Comparison of ENCODE assay signal across 12 mouse cellular contexts in the genomic region with DNA sequence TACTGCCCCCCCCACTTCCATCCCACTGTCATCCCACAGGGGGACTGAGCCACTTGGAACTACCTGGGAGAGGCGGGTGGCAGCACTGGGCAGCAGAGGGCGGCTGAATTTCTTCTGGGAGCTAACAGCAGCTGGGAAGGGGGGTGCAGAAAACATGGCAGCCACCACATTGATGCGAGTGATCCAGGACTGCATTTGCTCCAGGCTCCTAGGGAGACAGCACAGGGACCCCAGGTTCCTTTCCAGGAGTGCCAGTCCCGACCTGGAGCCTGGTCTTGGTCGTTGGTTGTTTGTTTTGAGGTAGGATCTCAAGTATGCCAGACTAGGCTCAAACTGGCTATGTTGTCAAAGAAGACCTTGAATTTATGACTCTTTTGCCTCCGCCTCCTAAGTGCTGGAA. TPM values are rescaled to one million over a fixed set of nuclear protein-coding genes. Genes with fewer than 3 reads are reported as not detected.
DNase-seq lines count a peak whose midpoint lies in the region; ATAC-seq and TF ChIP-seq lines count a peak whose summit lies in the region.
"Had no signal": no experiment of that assay in that cellular context is flagged by ENCODE, and none has a peak within 500 bp of the region (broad histone marks: within the 10 kb centered on the region; RNA-seq: fewer than 3 reads in every experiment).

No protein-coding gene starts in this region.

- no peak for TF ChIP-seq EP300 in heart, adult 2 months (IDR thresholded peaks at IDR 0.05; ENCODE audit: insufficient read depth, low read depth, low read length)
- TF ChIP-seq EP300 in liver, embryonic 14.5 days (IDR thresholded peaks at IDR 0.05; ENCODE audit: low read depth): no peak

- peak overlapping the region; percentile 65 for H3K4me2 ChIP-seq in liver, embryonic 14.5 days (ENCODE audit: low read depth)
- no peak overlapping the region for H3K4me2 ChIP-seq in kidney, embryonic 15.5 days
- H3K4me2 ChIP-seq: limb, embryonic 13.5 days; neural tube, embryonic 13.5 days had no signal

- H3K27me3 ChIP-seq in heart, embryonic 10.5 days (ENCODE audit: insufficient read depth, poor library complexity, severe bottlenecking): peaks cover 98% of the 10 kb centered on the region
- peaks cover 22% of the 10 kb centered on the region for H3K27me3 ChIP-seq in heart, adult 2 months (ENCODE audit: control insufficient read depth, insufficient read depth, low read length)
- H3K27me3 ChIP-seq in liver, embryonic 14.5 days (ENCODE audit: control insufficient read depth, insufficient read depth, low read length): peaks cover 29% of the 10 kb centered on the region
- peaks cover 77% of the 10 kb centered on the region for H3K27me3 ChIP-seq in kidney, embryonic 15.5 days

- H3K4me3 ChIP-seq in heart, embryonic 10.5 days: no peak overlapping the region
- H3K4me3 ChIP-seq in heart, adult 2 months: no peak overlapping the region
- H3K4me3 ChIP-seq in liver, embryonic 14.5 days (ENCODE audit: insufficient read depth in 1 of 2, low read depth in 2 of 2, low read length in 2 of 2): peak overlapping the region; percentile 44 to 47
- H3K4me3 ChIP-seq in kidney, embryonic 15.5 days (replicated peaks): no peak overlapping the region
- H3K4me3 ChIP-seq: heart, embryonic 12.5 days; limb, embryonic 13.5 days; neural tube, embryonic 13.5 days had no signal

- peaks cover 58% of the 10 kb centered on the region for H3K4me1 ChIP-seq in heart, embryonic 10.5 days
- peaks cover 2% of the 10 kb centered on the region; the same call in 1 of the 2 replicates for H3K4me1 ChIP-seq in heart, adult 2 months (ENCODE audit: control insufficient read depth, insufficient read depth, low read length)
- H3K4me1 ChIP-seq in liver, embryonic 14.5 days (replicated peaks; ENCODE audit: control insufficient read depth in 2 of 2, insufficient read depth in 2 of 2, low read length in 1 of 2): peaks cover 40 to 41% of the 10 kb centered on the region in 2 experiments
- H3K4me1 ChIP-seq in kidney, embryonic 15.5 days: peaks cover 32% of the 10 kb centered on the region

- ATAC-seq in liver, embryonic 14.5 days (ENCODE audit: insufficient read depth): no peak
- ATAC-seq in kidney, embryonic 15.5 days (replicated peaks; ENCODE audit: low FRiP score): no peak
- ATAC-seq: hindbrain, embryonic 16.5 days had no signal

- 65% methylated on average over 6 of the region's 6 CpGs for WGBS in heart, embryonic 10.5 days
- WGBS in heart, adult 2 months: 83% methylated on average over 6 of the region's 6 CpGs
- 69% methylated on average over 6 of the region's 6 CpGs for WGBS in liver, embryonic 14.5 days (ENCODE audit: insufficient replicate concordance)
- 78% methylated on average over 6 of the region's 6 CpGs for WGBS in kidney, embryonic 15.5 days

- H3K79me2 ChIP-seq in heart, adult 2 months (replicated peaks; ENCODE audit: control insufficient read depth, insufficient read depth, low read length): no peaks in the 10 kb centered on the region

- 0 out of 2 replicates have a peak overlapping the region, but pooled peaks have one; percentile 59 for H3K27ac ChIP-seq in heart, embryonic 10.5 days
- no peak overlapping the region for H3K27ac ChIP-seq in heart, adult 2 months
- H3K27ac ChIP-seq in liver, embryonic 14.5 days: peak overlapping the region; percentile 60
- no peak overlapping the region for H3K27ac ChIP-seq in kidney, embryonic 15.5 days
- H3K27ac ChIP-seq: limb, embryonic 13.5 days; neural tube, embryonic 13.5 days had no signal

- H3K36me3 ChIP-seq in heart, embryonic 10.5 days: peaks cover 36% of the 10 kb centered on the region
- no peaks in the 10 kb centered on the region for H3K36me3 ChIP-seq in heart, adult 2 months (ENCODE audit: control insufficient read depth, insufficient read depth, low read length)
- no peaks in the 10 kb centered on the region for H3K36me3 ChIP-seq in liver, embryonic 14.5 days (replicated peaks; ENCODE audit: control insufficient read depth, insufficient read depth, low read depth)
- peaks cover 28% of the 10 kb centered on the region for H3K36me3 ChIP-seq in kidney, embryonic 15.5 days

- H3K9ac ChIP-seq in heart, adult 2 months (ENCODE audit: low read depth, low read length): no peak overlapping the region
- H3K9ac ChIP-seq in liver, embryonic 14.5 days (replicated peaks): peak overlapping the region; percentile 61
- H3K9ac ChIP-seq in kidney, embryonic 15.5 days: no peak overlapping the region
- H3K9ac ChIP-seq: heart, embryonic 12.5 days; limb, embryonic 13.5 days; neural tube, embryonic 13.5 days had no signal

- intact Hi-C loops in heart, adult 2 months (cut with DNase I): no loop called here

- no peak for TF ChIP-seq CTCF in heart, adult 2 months (IDR thresholded peaks at IDR 0.05)
- TF ChIP-seq CTCF in liver, embryonic 14.5 days (IDR thresholded peaks at IDR 0.05; ENCODE audit: low read depth): no peak

- no peak for DNase-seq in heart, embryonic 10.5 days (ENCODE audit: low spot score)
- no peak for DNase-seq in heart, adult 2 months
- peak; percentile 2 for DNase-seq in thymus, postnatal 14 days
- DNase-seq in thymus, postnatal 10 days (ENCODE audit: low spot score in 2 of 2): no peak
- no peak for DNase-seq in liver, embryonic 14.5 days (ENCODE audit: low read depth in 3 of 3, low spot score in 3 of 3)
- DNase-seq in kidney, postnatal 14 days: no peak
- DNase-seq: right cerebral cortex, postnatal 14 days had no signal

- no peak for TF ChIP-seq POLR2A in heart, adult 2 months (IDR thresholded peaks at IDR 0.05; ENCODE audit: insufficient read depth, low read depth, low read length)

- no peaks in the 10 kb centered on the region for H3K9me3 ChIP-seq in heart, embryonic 10.5 days
- no peaks in the 10 kb centered on the region for H3K9me3 ChIP-seq in liver, embryonic 14.5 days (ENCODE audit: control insufficient read depth, low read length)
- H3K9me3 ChIP-seq in kidney, embryonic 15.5 days (replicated peaks): no peaks in the 10 kb centered on the region
- H3K9me3 ChIP-seq: heart, embryonic 12.5 days; limb, embryonic 13.5 days; neural tube, embryonic 13.5 days had no signal

RNA-seq across cellular contexts. Expression of a gene that starts 9.5 kb away (rescaled TPM):
- polyA plus RNA-seq in heart, embryonic 10.5 days (2016; fragmentation: Nextera tagmentation; extraction: Ambion mirVana): 5.9 and 7.2 TPM in 2 replicates
- 10 to 100 TPM; 18.3 to 20.4 TPM for total RNA-seq in heart, adult 2 months (2021)
- polyA plus RNA-seq in heart, adult 2 months (2012; rRNA removed): 22.1 and 22.6 TPM in 2 replicates
- 4.0 and 4.5 TPM in 2 replicates for polyA plus RNA-seq in liver, embryonic 14.5 days (2012; rRNA removed)
- 2.6 and 3.9 TPM in 2 replicates for polyA plus RNA-seq in liver, embryonic 14.5 days (2014; fragmentation: Nextera tagmentation; extraction: Ambion mirVana)
- 8.3 and 9.8 TPM in 2 replicates for polyA plus RNA-seq in kidney, embryonic 15.5 days (2015; fragmentation: Nextera tagmentation; extraction: Ambion mirVana)

RNA-seq across cellular contexts. Expression of a gene that starts 13.4 kb away (rescaled TPM):
- polyA plus RNA-seq in heart, embryonic 10.5 days (2016; fragmentation: Nextera tagmentation; extraction: Ambion mirVana): 6.9 and 10.1 TPM in 2 replicates
- total RNA-seq in heart, adult 2 months (2021): under 1 TPM; 0.60 to 0.80 TPM
- polyA plus RNA-seq in heart, adult 2 months (2012; rRNA removed): 1.4 and 1.6 TPM in 2 replicates
- polyA plus RNA-seq in liver, embryonic 14.5 days (2012; rRNA removed): 4.9 and 5.9 TPM in 2 replicates
- 4.9 and 6.2 TPM in 2 replicates for polyA plus RNA-seq in liver, embryonic 14.5 days (2014; fragmentation: Nextera tagmentation; extraction: Ambion mirVana)
- 3.9 and 7.2 TPM in 2 replicates for polyA plus RNA-seq in kidney, embryonic 15.5 days (2015; fragmentation: Nextera tagmentation; extraction: Ambion mirVana)

RNA-seq across cellular contexts. Expression of a gene that starts 14.4 kb away (rescaled TPM):
- polyA plus RNA-seq in heart, embryonic 10.5 days (2016; fragmentation: Nextera tagmentation; extraction: Ambion mirVana): 10.3 and 11.3 TPM in 2 replicates
- 1 to 10 TPM; 5.3 TPM for total RNA-seq in heart, adult 2 months (2021)
- polyA plus RNA-seq in heart, adult 2 months (2012; rRNA removed): 5.3 and 8.0 TPM in 2 replicates
- polyA plus RNA-seq in liver, embryonic 14.5 days (2012; rRNA removed): 6.3 and 8.0 TPM in 2 replicates
- polyA plus RNA-seq in liver, embryonic 14.5 days (2014; fragmentation: Nextera tagmentation; extraction: Ambion mirVana): 10.0 and 12.5 TPM in 2 replicates
- polyA plus RNA-seq in kidney, embryonic 15.5 days (2015; fragmentation: Nextera tagmentation; extraction: Ambion mirVana): 18.2 and 20.1 TPM in 2 replicates

RNA-seq across cellular contexts. Expression of a gene that starts 24.9 kb away (rescaled TPM):
- 146 and 153 TPM in 2 replicates for polyA plus RNA-seq in heart, embryonic 10.5 days (2016; fragmentation: Nextera tagmentation; extraction: Ambion mirVana)
- total RNA-seq in heart, adult 2 months (2021): 10 to 100 TPM; 79.8 to 91.3 TPM
- 58.7 and 73.5 TPM in 2 replicates for polyA plus RNA-seq in heart, adult 2 months (2012; rRNA removed)
- polyA plus RNA-seq in liver, embryonic 14.5 days (2012; rRNA removed): 35.3 and 54.9 TPM in 2 replicates
- 76.6 and 79.2 TPM in 2 replicates for polyA plus RNA-seq in liver, embryonic 14.5 days (2014; fragmentation: Nextera tagmentation; extraction: Ambion mirVana)
- polyA plus RNA-seq in kidney, embryonic 15.5 days (2015; fragmentation: Nextera tagmentation; extraction: Ambion mirVana): 158 and 177 TPM in 2 replicates

RNA-seq across cellular contexts. Expression of a gene that starts 27.3 kb away (rescaled TPM):
- polyA plus RNA-seq in heart, embryonic 10.5 days (2016; fragmentation: Nextera tagmentation; extraction: Ambion mirVana): 5.5 and 9.0 TPM in 2 replicates
- total RNA-seq in heart, adult 2 months (2021): 1 to 10 TPM; 2.6 to 3.1 TPM
- polyA plus RNA-seq in heart, adult 2 months (2012; rRNA removed): 3.2 and 4.5 TPM in 2 replicates
- polyA plus RNA-seq in liver, embryonic 14.5 days (2012; rRNA removed): 9.5 and 12.5 TPM in 2 replicates
- 8.3 and 9.5 TPM in 2 replicates for polyA plus RNA-seq in liver, embryonic 14.5 days (2014; fragmentation: Nextera tagmentation; extraction: Ambion mirVana)
- polyA plus RNA-seq in kidney, embryonic 15.5 days (2015; fragmentation: Nextera tagmentation; extraction: Ambion mirVana): 12.5 and 15.0 TPM in 2 replicates

Comparison
In these comparisons a context has a peak if more than half of its experiments do, and no peak if none do; other contexts are left out.
1. H3K27ac ChIP-seq: peak in heart, embryonic 10.5 days (single experiment) and liver, embryonic 14.5 days (single experiment); none in heart, adult 2 months (single experiment) and kidney, embryonic 15.5 days (single experiment).
2. H3K4me3 ChIP-seq: peak in liver, embryonic 14.5 days (2 of 2); none in heart, embryonic 10.5 days (single experiment), heart, adult 2 months (single experiment) and kidney, embryonic 15.5 days (single experiment).